Mouse (Mus musculus) kidney, embryonic 14.5 days (tissue): Measurements from ENCODE around the gene N4bp1. TPM values are rescaled to one million over a fixed set of nuclear protein-coding genes. Genes with fewer than 3 reads are reported as not detected.

Experiments used
- ATAC-seq: fragments of 200-750 bp; cut with Nextera tagmentation; 2 replicates; pipeline ENCODE4 v1.8.0; 2017; ENCODE audit warnings: moderate number of reproducible peaks, mild to moderate bottlenecking, moderate TSS enrichment, moderate library complexity; ENCODE audit not compliant: low FRiP score, low TSS enrichment
- H3K27ac ChIP-seq: fragments of 300-500 bp; sonication (generic); 2 replicates; pipeline ENCODE4 v1.5.1; 2014; ENCODE audit warnings: low read depth, mild to moderate bottlenecking, low read length, moderate library complexity, mixed read lengths
- H3K27me3 ChIP-seq: fragments of 300-500 bp; sonication (generic); 2 replicates; pipeline ENCODE4 v1.6.1; 2014; ENCODE audit warnings: mild to moderate bottlenecking, low read length; ENCODE audit not compliant: control insufficient read depth, insufficient read depth
- H3K36me3 ChIP-seq: fragments of 300-500 bp; sonication (generic); 2 replicates; pipeline ENCODE4 v1.6.1; 2014; ENCODE audit warnings: low read length, mixed read lengths; ENCODE audit not compliant: control insufficient read depth, insufficient read depth
- H3K4me1 ChIP-seq: fragments of 300-500 bp; sonication (generic); 2 replicates; pipeline ENCODE4 v1.6.1; 2014; ENCODE audit warnings: low read length, mixed read lengths; ENCODE audit not compliant: control insufficient read depth, insufficient read depth
- H3K4me2 ChIP-seq: fragments of 300-500 bp; sonication (generic); replicated peaks from 2 replicates; pipeline ENCODE4 v1.6.1; 2014; ENCODE audit warnings: low read depth, mild to moderate bottlenecking, low read length
- H3K4me3 ChIP-seq: fragments of 300-500 bp; sonication (generic); 2 replicates; pipeline ENCODE4 v1.5.1; 2014; ENCODE audit warnings: mild to moderate bottlenecking, low read length
- H3K9ac ChIP-seq: fragments of 300-500 bp; sonication (generic); 2 replicates; pipeline ENCODE4 v1.6.1; 2014; ENCODE audit warnings: low read depth, mild to moderate bottlenecking, low read length, moderate library complexity
- H3K9me3 ChIP-seq: fragments of 300-500 bp; sonication (generic); 2 replicates; pipeline ENCODE4 v1.6.1; 2016; ENCODE audit warnings: low read length; ENCODE audit not compliant: control insufficient read depth
- WGBS: fragments of 180-500 bp; shearing (Covaris S2); extraction: QIAGEN DNeasy Blood & Tissue Kit; methylation state at CpG from one replicate; pipeline ENCODE4 v1.1.7; 2014; 5-methylcytosine and 5-hydroxymethylcytosine counted together
- polyA plus RNA-seq: library from polyadenylated mRNA; unstranded; fragments of >200 nt; fragmentation: Nextera tagmentation; extraction: Ambion mirVana; gene quantifications from 2 replicates; pipeline ENCODE4 v1.2.1, GENCODE M21; 2014

Gene N4bp1
- polyA plus RNA-seq, 1 experiment from 2014 or later = 13.2 TPM

- H3K27me3 ChIP-seq = no peaks in the 10 kb centered on the region
- peaks cover 3% of the 10 kb centered on the region for H3K4me1 ChIP-seq
- H3K36me3 ChIP-seq = no peaks in the 10 kb centered on the region
- 6% methylated on average over 10 of the region's 10 CpGs for WGBS
- H3K9ac ChIP-seq = no peak overlapping the region
- H3K27ac ChIP-seq = no peak overlapping the region
- H3K4me2 ChIP-seq = no peak overlapping the region
- no peaks in the 10 kb centered on the region for H3K9me3 ChIP-seq
- 0 out of 2 replicates have a peak, but pooled peaks have one; percentile 46 for ATAC-seq
- H3K4me3 ChIP-seq = no peak overlapping the region
Observed at GRCm38 (mm10) chr8:86903104-86903503, 18.0 kb upstream of the N4bp1 start.

- WGBS = 72% methylated on average over 8 of the region's 8 CpGs
- no peak overlapping the region; the same call in 1 of the 2 replicates for H3K27ac ChIP-seq
- ATAC-seq = no peak
Observed at GRCm38 (mm10) chr8:86902656-86903055, 17.6 kb upstream of the N4bp1 start.

GRCm38 (mm10) chr8:86901972-86902371, 16.9 kb upstream of the N4bp1 start:
- Histone ChIP-seq H3K27me3 (no peaks in the 10 kb centered on the region), H3K9me3 (no peaks in the 10 kb centered on the region), H3K27ac (peak overlapping the region; percentile 62; the same call in 1 of the 2 replicates), H3K36me3 (no peaks in the 10 kb centered on the region), H3K4me3 (no peak overlapping the region), H3K4me2 (no peak overlapping the region), H3K9ac (no peak overlapping the region), H3K4me1 (peaks cover 3% of the 10 kb centered on the region)
- 13% methylated on average over 5 of the region's 5 CpGs for WGBS
- ATAC-seq = peak; percentile 60

More at GRCm38 (mm10) chr8:86902656-86903055, 17.6 kb upstream of the N4bp1 start:
- no peak overlapping the region for H3K4me3 ChIP-seq
- no peaks in the 10 kb centered on the region for H3K36me3 ChIP-seq
- H3K4me1 ChIP-seq = peaks cover 3% of the 10 kb centered on the region
- H3K27me3 ChIP-seq = no peaks in the 10 kb centered on the region
- no peak overlapping the region for H3K9ac ChIP-seq
- no peak overlapping the region for H3K4me2 ChIP-seq
- no peaks in the 10 kb centered on the region for H3K9me3 ChIP-seq

GRCm38 (mm10) chr8:86897726-86898419, 12.8 kb upstream of the N4bp1 start:
- Histone ChIP-seq H3K4me1 (peaks cover 3% of the 10 kb centered on the region), H3K27me3 (no peaks in the 10 kb centered on the region), H3K27ac (no peak overlapping the region), H3K9ac (no peak overlapping the region), H3K4me2 (no peak overlapping the region), H3K9me3 (no peaks in the 10 kb centered on the region), H3K4me3 (no peak overlapping the region), H3K36me3 (no peaks in the 10 kb centered on the region)
- WGBS = 72% methylated on average over 7 of the region's 7 CpGs
- ATAC-seq = no peak

GRCm38 (mm10) chr8:86895390-86895789, 10.3 kb upstream of the N4bp1 start:
- WGBS = 95% methylated on average over 4 of the region's 4 CpGs
- Histone ChIP-seq H3K4me1 (no peaks in the 10 kb centered on the region), H3K27me3 (no peaks in the 10 kb centered on the region), H3K9ac (no peak overlapping the region), H3K4me3 (no peak overlapping the region), H3K4me2 (no peak overlapping the region), H3K9me3 (no peaks in the 10 kb centered on the region), H3K36me3 (no peaks in the 10 kb centered on the region), H3K27ac (no peak overlapping the region)
- no peak for ATAC-seq

GRCm38 (mm10) chr8:86894194-86894761, 9.2 kb upstream of the N4bp1 start:
- Histone ChIP-seq H3K27ac (no peak overlapping the region), H3K4me2 (no peak overlapping the region), H3K27me3 (no peaks in the 10 kb centered on the region), H3K4me1 (no peaks in the 10 kb centered on the region), H3K9ac (no peak overlapping the region), H3K9me3 (no peaks in the 10 kb centered on the region), H3K4me3 (no peak overlapping the region), H3K36me3 (no peaks in the 10 kb centered on the region)
- ATAC-seq = no peak
- 72% methylated on average over 6 of the region's 6 CpGs for WGBS

- WGBS = 89% methylated on average over 4 of the region's 4 CpGs
- no peaks in the 10 kb centered on the region for H3K36me3 ChIP-seq
- no peak overlapping the region for H3K27ac ChIP-seq
- no peak overlapping the region for H3K4me2 ChIP-seq
- no peak overlapping the region for H3K9ac ChIP-seq
- H3K4me3 ChIP-seq = no peak overlapping the region
- H3K27me3 ChIP-seq = no peaks in the 10 kb centered on the region
- no peak for ATAC-seq
- H3K4me1 ChIP-seq = no peaks in the 10 kb centered on the region
- no peaks in the 10 kb centered on the region for H3K9me3 ChIP-seq
Observed at GRCm38 (mm10) chr8:86893554-86893953, 8.5 kb upstream of the N4bp1 start.

- H3K4me2 ChIP-seq = no peak overlapping the region
- 100% methylated on average over 1 of the region's 1 CpGs for WGBS
- H3K27me3 ChIP-seq = no peaks in the 10 kb centered on the region
- no peak overlapping the region for H3K4me3 ChIP-seq
- no peaks in the 10 kb centered on the region for H3K4me1 ChIP-seq
- no peak for ATAC-seq
- H3K9ac ChIP-seq = no peak overlapping the region
- H3K36me3 ChIP-seq = no peaks in the 10 kb centered on the region
- H3K27ac ChIP-seq = no peak overlapping the region
- H3K9me3 ChIP-seq = no peaks in the 10 kb centered on the region
Observed at GRCm38 (mm10) chr8:86891533-86891932, 6.5 kb upstream of the N4bp1 start.
